Mouse (Mus musculus): Measurements from ENCODE around the gene Sv2c. TPM values are rescaled to one million over a fixed set of nuclear protein-coding genes. Genes with fewer than 3 reads are reported as not detected.

Sv2c gene
- polyA plus RNA-seq (2021; fragmentation: Nextera tagmentation), result 4.6 and 5.3 TPM in 2 replicates
- long read RNA-seq, experiment 1, full-length matches to known transcripts, result 1 of 8 reads
- long read RNA-seq, experiment 1, partial matches to known transcripts, result 2 of 8 reads
- long read RNA-seq, experiment 1, other reads (novel, unspliced or antisense), result 5 of 8 reads
- long read RNA-seq, experiment 2, partial matches to known transcripts, result 2 of 11 reads
- long read RNA-seq, experiment 2, other reads (novel, unspliced or antisense), result 9 of 11 reads

DNA sequence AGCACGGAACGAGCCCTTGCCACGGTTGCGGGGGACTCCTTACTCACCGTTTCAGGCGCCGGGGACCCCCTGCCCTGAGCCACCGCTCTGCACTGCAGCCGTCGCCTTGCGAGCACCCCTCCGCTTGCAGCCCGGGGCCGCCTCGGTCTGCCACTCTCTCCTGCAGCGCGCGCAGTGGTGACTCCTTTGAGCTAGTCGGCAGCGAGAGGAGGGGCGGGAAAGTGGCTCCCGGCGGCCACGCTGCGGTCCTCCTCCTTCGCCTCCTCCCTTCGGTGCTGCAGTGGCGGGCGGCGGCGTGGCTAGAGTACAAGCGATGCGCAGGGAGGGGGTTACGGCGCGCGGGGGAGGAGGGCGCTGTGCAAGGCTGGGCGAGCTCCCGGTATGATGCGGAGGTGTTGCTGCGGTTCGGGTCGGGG, at the start of gene Sv2c:
Sv2c (minus strand) TSS at position 177 of the 416 bp plus-strand sequence.

DNA sequence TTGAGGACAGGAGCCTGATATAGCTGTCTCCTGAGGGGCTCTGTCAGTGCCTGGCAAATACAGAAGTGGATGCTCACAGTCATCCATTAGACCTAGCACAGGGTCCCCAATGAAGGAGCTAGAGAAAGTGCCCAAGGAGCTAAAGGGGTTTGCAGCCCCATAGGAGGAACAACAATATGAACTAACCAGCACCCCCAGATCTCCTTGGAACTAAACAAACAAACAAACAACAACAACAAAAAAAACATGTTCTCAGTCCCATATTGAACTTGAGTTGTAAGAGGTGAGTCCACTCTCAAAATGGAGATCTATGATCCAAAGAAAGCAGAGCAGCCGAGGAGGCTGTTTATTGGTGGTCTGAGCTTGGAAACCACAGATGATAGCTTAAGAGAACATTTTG, 50.6 kb downstream of the Sv2c start, which contains the start of gene Gm17190:
Gm17190 (plus strand) TSS at position 301 of the 400 bp plus-strand sequence.

DNA sequence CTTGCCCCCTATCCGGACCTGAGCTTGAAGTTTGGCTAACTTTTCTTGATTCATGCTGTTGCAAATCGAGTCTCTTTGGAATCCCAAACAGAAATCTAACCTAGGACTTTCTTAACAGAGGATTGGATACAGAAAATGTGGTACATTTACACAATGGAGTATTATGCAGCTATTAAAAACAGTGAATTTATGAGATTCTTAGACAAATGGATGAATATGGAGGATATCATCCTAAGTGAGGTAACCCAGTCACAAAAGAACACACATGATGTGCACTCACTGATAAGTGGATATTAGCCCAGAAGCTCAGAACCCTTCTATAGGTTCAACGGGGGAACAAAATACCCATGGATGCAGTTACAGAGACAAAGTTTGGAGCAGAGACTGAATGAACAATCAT, 51.1 kb downstream of the Sv2c start, which contains the start of gene Gm20075:
Gm20075 (minus strand) TSS at position 101 of the 400 bp plus-strand sequence.

Other genes starting within 250 kb of the Sv2c start
- gene Iqgap2, start 240.7 kb downstream of the Sv2c start, polyA plus RNA-seq (2021; fragmentation: Nextera tagmentation), result 2.0 and 2.5 TPM in 2 replicates
- gene Gm20075, start 51.2 kb downstream of the Sv2c start, polyA plus RNA-seq (2021; fragmentation: Nextera tagmentation), result 6.5 and 7.0 TPM in 2 replicates
- gene Gm17190, start 50.5 kb downstream of the Sv2c start, polyA plus RNA-seq (2021; fragmentation: Nextera tagmentation), result not detected in 2 replicates